Mouse (Mus musculus) CD4-positive, CD25-positive, alpha-beta regulatory T cell, adult 9 weeks (primary cell): ENCODE data around the gene Fam83g. TPM values are rescaled to one million over a fixed set of nuclear protein-coding genes. Genes with fewer than 3 reads are reported as not detected.

Source experiments
- polyA plus RNA-seq: library from polyadenylated mRNA; unstranded; fragments of 100-300 nt; shearing (Covaris generic); gene quantifications from one replicate; pipeline ENCODE4 v1.2.1, GENCODE M21; 2017

The Fam83g gene
- 1.5 TPM for polyA plus RNA-seq

DNA sequence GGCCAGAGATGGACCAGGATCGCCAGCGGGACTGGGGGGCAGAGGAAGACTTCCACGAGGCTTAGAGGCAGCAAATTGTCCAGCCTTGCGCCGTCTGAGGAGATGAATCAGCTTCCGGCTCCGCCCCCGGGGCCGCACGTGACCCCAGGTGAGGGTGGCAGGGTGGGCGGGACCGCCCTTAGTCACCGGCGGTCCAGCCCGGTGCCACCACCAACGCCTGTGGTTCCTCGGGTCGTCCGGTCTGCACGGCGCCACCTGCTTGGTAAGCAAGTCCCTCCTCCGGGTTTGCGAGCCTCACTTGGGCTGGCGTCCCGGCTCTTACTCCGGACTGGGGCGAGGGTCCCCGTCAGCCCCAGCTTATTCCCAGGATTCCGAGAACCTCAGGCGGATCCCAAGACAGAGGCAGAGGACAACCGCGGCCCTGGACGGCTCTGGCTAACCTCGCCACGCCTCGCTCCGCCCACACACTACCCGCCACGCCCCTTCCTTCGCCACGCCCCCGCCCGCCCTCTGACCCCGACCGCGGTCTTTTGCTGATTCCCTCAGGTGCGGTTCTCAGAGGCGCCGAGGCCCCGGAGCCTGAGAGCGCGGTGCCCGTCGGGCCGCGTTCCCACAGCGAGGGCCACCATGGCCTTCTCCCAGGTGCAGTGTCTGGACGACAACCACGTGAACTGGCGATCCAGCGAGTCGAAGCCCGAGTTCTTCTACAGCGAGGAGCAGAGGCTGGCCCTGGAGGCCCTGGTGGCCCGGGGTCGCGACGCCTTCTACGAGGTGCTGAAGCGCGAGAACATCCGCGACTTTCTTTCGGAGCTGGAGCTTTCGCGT lies at the start of gene Fam83g:
TSS of gene Fam83g (plus strand) at position 185 of the 825 bp plus-strand sequence.

DNA sequence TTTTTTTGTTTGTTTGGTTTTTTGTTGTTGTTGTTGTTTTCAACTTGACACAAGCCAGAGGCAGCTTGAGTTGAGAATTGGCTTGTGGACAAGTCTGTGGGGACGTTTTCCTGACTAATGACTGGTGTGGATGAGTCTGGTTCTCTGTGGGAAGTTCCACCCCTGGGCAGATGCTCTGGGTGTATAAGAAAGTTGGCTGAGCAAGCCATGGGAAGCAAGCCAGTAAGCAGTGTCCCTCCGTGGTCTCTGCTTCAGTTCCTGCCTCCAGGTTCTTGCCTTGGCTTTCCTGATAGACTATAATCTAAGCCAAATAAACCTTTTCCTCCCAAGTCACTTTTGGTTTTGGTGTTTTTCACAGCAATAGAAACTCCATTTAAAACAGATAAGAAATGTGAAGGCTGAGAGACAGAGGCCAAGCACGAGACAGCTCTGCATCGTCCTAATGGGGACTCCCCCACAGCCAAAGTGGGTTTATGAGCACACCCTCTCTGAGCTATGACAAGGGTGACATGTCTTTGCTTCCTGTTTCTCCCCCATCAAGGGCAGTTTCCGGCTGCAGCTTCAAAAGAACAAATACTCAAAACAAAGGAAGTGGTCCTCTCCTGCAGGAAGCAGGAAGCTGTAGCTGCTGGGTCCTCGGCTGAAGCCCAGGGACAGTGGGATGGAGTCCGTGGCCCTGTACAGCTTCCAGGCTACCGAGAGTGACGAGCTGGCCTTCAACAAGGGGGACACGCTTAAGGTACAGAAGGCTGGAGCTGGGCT lies 31.0 kb upstream of the Fam83g start, which contains the start of gene Grap:
TSS of gene Grap (plus strand) at position 580 of the 762 bp plus-strand sequence.

GRCm38 (mm10) chr11:61720636-61721035 lies 36.7 kb downstream of the Fam83g start, which contains the start of gene Slc5a10:
Gene Slc5a10 (minus strand): TSS chr11:61720826.

Other genes with a start within 250 kb of the Fam83g start
- gene Rnf112, start 230.0 kb upstream of the Fam83g start, polyA plus RNA-seq: not detected
- not detected for gene Mfap4, start 198.7 kb upstream of the Fam83g start, polyA plus RNA-seq
- 30.8 TPM for gene Mapk7, start 189.7 kb upstream of the Fam83g start, polyA plus RNA-seq
- gene B9d1, start 178.9 kb upstream of the Fam83g start, polyA plus RNA-seq: 3.4 TPM
- gene Epn2, start 104.4 kb upstream of the Fam83g start, polyA plus RNA-seq: 0.96 TPM
- 394 TPM for gene Grap, start 30.8 kb upstream of the Fam83g start, polyA plus RNA-seq
- gene Slc5a10, start 36.7 kb downstream of the Fam83g start, polyA plus RNA-seq: 0.24 TPM
- gene Prpsap2, start 78.0 kb downstream of the Fam83g start, polyA plus RNA-seq: 35.7 TPM
- gene Ulk2, start 171.0 kb downstream of the Fam83g start, polyA plus RNA-seq: 3.2 TPM
- gene Akap10, start 246.2 kb downstream of the Fam83g start, polyA plus RNA-seq: 45.8 TPM